Mouse (Mus musculus): ENCODE data around the gene Obp2b. TPM values are rescaled to one million over a fixed set of nuclear protein-coding genes. Genes with fewer than 3 reads are reported as not detected.

Obp2b gene
- polyA plus RNA-seq, 1 experiment from 2014 or later, result not detected

DNA sequence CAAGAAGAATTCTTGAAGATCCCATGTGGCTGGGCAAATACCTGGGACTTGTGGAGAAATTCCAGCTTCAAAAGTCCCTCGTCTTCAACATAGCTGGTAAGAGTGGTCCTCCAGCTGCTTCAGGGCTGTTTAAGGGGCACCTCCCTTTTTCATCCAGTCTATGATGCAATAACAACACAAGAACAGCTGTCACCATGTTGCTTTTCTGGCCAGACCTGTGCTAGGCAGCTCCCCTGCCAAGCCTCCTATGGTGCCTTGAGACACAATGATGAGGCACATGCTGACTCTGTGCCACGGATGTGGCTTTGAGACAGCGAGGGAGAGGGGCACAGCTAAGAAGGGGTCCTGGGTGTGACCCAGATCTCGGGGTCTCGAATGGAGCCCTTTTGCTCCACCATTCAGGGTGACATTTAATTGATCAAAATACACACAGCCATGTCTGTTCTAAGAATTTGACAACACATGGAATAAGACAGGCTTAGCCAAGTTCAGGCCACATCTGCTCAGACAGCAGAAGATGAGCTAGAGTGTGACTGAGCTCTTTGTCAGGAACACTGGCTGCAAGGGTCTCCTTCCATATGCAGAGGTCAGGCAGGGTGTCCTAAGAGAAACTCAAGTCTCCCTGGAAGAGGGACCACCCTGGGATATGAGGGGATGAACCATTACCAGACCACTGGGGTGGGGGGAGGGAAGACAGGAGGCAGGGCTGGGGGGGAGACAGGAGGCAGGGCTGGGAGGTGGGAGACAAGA lies 48.9 kb downstream of the Obp2b start:
- H3K4me2 ChIP-seq, result no peak overlapping the region
- H3K4me3 ChIP-seq (ENCODE audit: low read depth, low read length), result no peak overlapping the region
- H3K27me3 ChIP-seq (ENCODE audit: control insufficient read depth, insufficient read depth, low read length), result 0 out of 2 replicates have a peak, but pooled peaks cover 2% of the 10 kb centered on the region
- H3K36me3 ChIP-seq (ENCODE audit: control insufficient read depth, insufficient read depth, low read length), result no peaks in the 10 kb centered on the region
- no peaks in the 10 kb centered on the region for H3K9me3 ChIP-seq (replicated peaks; ENCODE audit: control insufficient read depth, low read length)
- 66% methylated on average over 5 of the region's 5 CpGs for WGBS (ENCODE audit: insufficient replicate concordance)
- ATAC-seq (replicated peaks; ENCODE audit: insufficient number of reproducible peaks, low FRiP score, low TSS enrichment), result no peak
- no peak overlapping the region for H3K27ac ChIP-seq (ENCODE audit: low read depth, low read length)
- H3K9ac ChIP-seq (ENCODE audit: low read depth, low read length), result no peak overlapping the region
- H3K4me1 ChIP-seq (ENCODE audit: control insufficient read depth, insufficient read depth, low read length), result no peaks in the 10 kb centered on the region

GRCm38 (mm10) chr2:25789092-25789491 lies 52.3 kb downstream of the Obp2b start:
- WGBS (ENCODE audit: insufficient replicate concordance), result 69% methylated on average over 3 of the region's 3 CpGs
- no peak overlapping the region for H3K4me2 ChIP-seq
- no peak overlapping the region for H3K27ac ChIP-seq (ENCODE audit: low read depth, low read length)
- no peak for ATAC-seq (replicated peaks; ENCODE audit: insufficient number of reproducible peaks, low FRiP score, low TSS enrichment)
- no peak overlapping the region for H3K9ac ChIP-seq (ENCODE audit: low read depth, low read length)
- H3K27me3 ChIP-seq (ENCODE audit: control insufficient read depth, insufficient read depth, low read length), result no peaks in the 10 kb centered on the region
- no peak overlapping the region for H3K4me3 ChIP-seq (ENCODE audit: low read depth, low read length)
- H3K9me3 ChIP-seq (replicated peaks; ENCODE audit: control insufficient read depth, low read length), result no peaks in the 10 kb centered on the region
- H3K36me3 ChIP-seq (ENCODE audit: control insufficient read depth, insufficient read depth, low read length), result no peaks in the 10 kb centered on the region
- no peaks in the 10 kb centered on the region for H3K4me1 ChIP-seq (ENCODE audit: control insufficient read depth, insufficient read depth, low read length)

Other genes with a start within 250 kb of the Obp2b start
- gene Lcn12, start 243.1 kb upstream of the Obp2b start, polyA plus RNA-seq (2014; fragmentation: Nextera tagmentation; extraction: Ambion mirVana), result not detected in 2 replicates
- 66.7 and 78.7 TPM in 2 replicates for gene Fbxw5, start 236.3 kb upstream of the Obp2b start, polyA plus RNA-seq (2014; fragmentation: Nextera tagmentation; extraction: Ambion mirVana)
- 3.4 and 3.7 TPM in 2 replicates for gene C8g, start 235.3 kb upstream of the Obp2b start, polyA plus RNA-seq (2014; fragmentation: Nextera tagmentation; extraction: Ambion mirVana)
- gene Traf2, start 190.1 kb upstream of the Obp2b start, polyA plus RNA-seq (2014; fragmentation: Nextera tagmentation; extraction: Ambion mirVana), result 20.3 and 21.9 TPM in 2 replicates
- gene Edf1, start 179.2 kb upstream of the Obp2b start, polyA plus RNA-seq (2014; fragmentation: Nextera tagmentation; extraction: Ambion mirVana), result 318 and 356 TPM in 2 replicates
- 3.2 and 5.5 TPM in 2 replicates for gene Mamdc4, start 162.2 kb upstream of the Obp2b start, polyA plus RNA-seq (2014; fragmentation: Nextera tagmentation; extraction: Ambion mirVana)
- 167 and 172 TPM in 2 replicates for gene Phpt1, start 161.8 kb upstream of the Obp2b start, polyA plus RNA-seq (2014; fragmentation: Nextera tagmentation; extraction: Ambion mirVana)
- 0.21 TPM in 1 of 2 replicates, not detected in the other for gene Ajm1, start 155.3 kb upstream of the Obp2b start, polyA plus RNA-seq (2014; fragmentation: Nextera tagmentation; extraction: Ambion mirVana)
- 35.9 and 40.0 TPM in 2 replicates for gene Rabl6, start 128.5 kb upstream of the Obp2b start, polyA plus RNA-seq (2014; fragmentation: Nextera tagmentation; extraction: Ambion mirVana)
- gene Ccdc183, start 119.3 kb upstream of the Obp2b start, polyA plus RNA-seq (2014; fragmentation: Nextera tagmentation; extraction: Ambion mirVana), result 0.11 and 0.20 TPM in 2 replicates
- 14.6 and 18.4 TPM in 2 replicates for gene Tmem141, start 115.0 kb upstream of the Obp2b start, polyA plus RNA-seq (2014; fragmentation: Nextera tagmentation; extraction: Ambion mirVana)
- gene Fcna, start 109.0 kb upstream of the Obp2b start, polyA plus RNA-seq (2014; fragmentation: Nextera tagmentation; extraction: Ambion mirVana), result 1.0 and 1.1 TPM in 2 replicates
- not detected in 2 replicates for gene Lcn8, start 83.9 kb upstream of the Obp2b start, polyA plus RNA-seq (2014; fragmentation: Nextera tagmentation; extraction: Ambion mirVana)
- not detected in 2 replicates for gene Lcn5, start 79.1 kb upstream of the Obp2b start, polyA plus RNA-seq (2014; fragmentation: Nextera tagmentation; extraction: Ambion mirVana)
- not detected in 2 replicates for gene Lcn6, start 60.2 kb upstream of the Obp2b start, polyA plus RNA-seq (2014; fragmentation: Nextera tagmentation; extraction: Ambion mirVana)
- not detected in 2 replicates for gene Lcn10, start 54.3 kb upstream of the Obp2b start, polyA plus RNA-seq (2014; fragmentation: Nextera tagmentation; extraction: Ambion mirVana)
- gene Obp2a, start 37.0 kb upstream of the Obp2b start, polyA plus RNA-seq (2014; fragmentation: Nextera tagmentation; extraction: Ambion mirVana), result not detected in 2 replicates
- gene Bmyc, start 30.3 kb upstream of the Obp2b start, polyA plus RNA-seq (2014; fragmentation: Nextera tagmentation; extraction: Ambion mirVana), result 42.9 and 49.9 TPM in 2 replicates
- not detected in 2 replicates for gene Lcn3, start 28.6 kb downstream of the Obp2b start, polyA plus RNA-seq (2014; fragmentation: Nextera tagmentation; extraction: Ambion mirVana)
- not detected in 2 replicates for gene Lcn11, start 40.0 kb downstream of the Obp2b start, polyA plus RNA-seq (2014; fragmentation: Nextera tagmentation; extraction: Ambion mirVana)
- not detected in 2 replicates for gene Gm13539, start 45.2 kb downstream of the Obp2b start, polyA plus RNA-seq (2014; fragmentation: Nextera tagmentation; extraction: Ambion mirVana)
- not detected in 2 replicates for gene Glt6d1, start 78.8 kb downstream of the Obp2b start, polyA plus RNA-seq (2014; fragmentation: Nextera tagmentation; extraction: Ambion mirVana)
- not detected in 2 replicates for gene Lcn9, start 86.1 kb downstream of the Obp2b start, polyA plus RNA-seq (2014; fragmentation: Nextera tagmentation; extraction: Ambion mirVana)
- not detected in 2 replicates for gene Sohlh1, start 110.2 kb downstream of the Obp2b start, polyA plus RNA-seq (2014; fragmentation: Nextera tagmentation; extraction: Ambion mirVana)
- 0.04 TPM in 1 of 2 replicates, not detected in the other for gene Kcnt1, start 126.7 kb downstream of the Obp2b start, polyA plus RNA-seq (2014; fragmentation: Nextera tagmentation; extraction: Ambion mirVana)
- gene Camsap1, start 246.3 kb downstream of the Obp2b start, polyA plus RNA-seq (2014; fragmentation: Nextera tagmentation; extraction: Ambion mirVana), result 8.9 and 14.1 TPM in 2 replicates